Mouse (Mus musculus) heart, embryonic 12.5 days (tissue): ENCODE measurements around the gene Nckap5. TPM values are rescaled to one million over a fixed set of nuclear protein-coding genes. Genes with fewer than 3 reads are reported as not detected.

Experiments
- ATAC-seq: fragments of 200-750 bp; cut with Nextera tagmentation; 2 replicates; pipeline ENCODE4 v1.8.0; 2017; ENCODE audit warnings: moderate TSS enrichment, moderate library complexity; ENCODE audit not compliant: insufficient number of reproducible peaks, low FRiP score
- H3K27ac ChIP-seq: fragments of 300-500 bp; sonication (generic); 2 replicates; pipeline ENCODE4 v1.5.1; 2016; ENCODE audit warnings: mild to moderate bottlenecking, moderate library complexity; ENCODE audit not compliant: poor library complexity, severe bottlenecking
- H3K27me3 ChIP-seq: fragments of 300-500 bp; sonication (generic); replicated peaks from 2 replicates; pipeline ENCODE4 v1.6.1; 2016; ENCODE audit warnings: mild to moderate bottlenecking, moderate library complexity
- H3K36me3 ChIP-seq: fragments of 300-500 bp; sonication (generic); 2 replicates; pipeline ENCODE4 v1.6.1; 2016; ENCODE audit warnings: mild to moderate bottlenecking, moderate library complexity
- H3K4me1 ChIP-seq: fragments of 300-500 bp; sonication (generic); replicated peaks from 2 replicates; pipeline ENCODE4 v1.6.1; 2016; ENCODE audit warnings: mild to moderate bottlenecking
- H3K4me2 ChIP-seq: fragments of 300-500 bp; sonication (generic); 2 replicates; pipeline ENCODE4 v1.6.1; 2016; ENCODE audit warnings: mild to moderate bottlenecking, moderate library complexity
- H3K4me3 ChIP-seq: fragments of 300-500 bp; sonication (generic); 2 replicates; pipeline ENCODE4 v1.5.1; 2016; ENCODE audit warnings: mild to moderate bottlenecking
- H3K9ac ChIP-seq: fragments of 300-500 bp; sonication (generic); 2 replicates; pipeline ENCODE4 v1.6.1; 2016; ENCODE audit warnings: mild to moderate bottlenecking, moderate library complexity
- H3K9me3 ChIP-seq: fragments of 300-500 bp; sonication (generic); replicated peaks from 2 replicates; pipeline ENCODE4 v1.6.1; 2016; ENCODE audit warnings: mild to moderate bottlenecking, moderate library complexity
- WGBS: fragments of 180-500 bp; shearing (Covaris S2); methylation state at CpG from one replicate; pipeline ENCODE4 v1.1.7; 2016; 5-methylcytosine and 5-hydroxymethylcytosine counted together
- polyA plus RNA-seq: library from polyadenylated mRNA; unstranded; fragments of >200 nt; fragmentation: Nextera tagmentation; extraction: Ambion mirVana; gene quantifications from 2 replicates; pipeline ENCODE4 v1.2.1, GENCODE M21; 2016

Gene Nckap5
- polyA plus RNA-seq, 1 experiment from 2014 or later, result 3.8 TPM

DNA sequence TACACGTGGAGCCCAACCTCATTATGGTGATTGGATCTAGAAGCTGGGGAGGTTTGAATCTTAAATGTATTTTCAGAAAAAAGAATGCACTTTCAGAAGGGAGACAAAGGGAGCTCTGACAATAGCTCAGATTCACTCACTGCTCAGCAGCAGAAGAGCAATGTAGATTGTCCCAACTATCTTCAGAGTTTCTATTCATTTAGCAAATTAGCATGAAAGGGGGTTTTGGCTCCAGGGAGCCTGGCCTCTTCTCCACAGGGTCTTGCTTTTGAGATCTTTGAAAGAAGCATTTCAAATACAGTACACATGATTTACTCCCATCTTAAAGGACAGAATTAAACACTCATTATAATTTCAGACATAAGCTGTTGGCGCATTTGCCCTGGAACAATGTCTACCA is 662.5 kb downstream of the Nckap5 start:
- Histone ChIP-seq H3K9ac (no peak overlapping the region), H3K27me3 (no peaks in the 10 kb centered on the region), H3K4me2 (no peak overlapping the region), H3K4me1 (no peaks in the 10 kb centered on the region), H3K36me3 (no peaks in the 10 kb centered on the region), H3K9me3 (no peaks in the 10 kb centered on the region), H3K27ac (no peak overlapping the region), H3K4me3 (no peak overlapping the region)
- ATAC-seq, result no peak
- WGBS, result 61% methylated on average over 2 of the region's 2 CpGs

GRCm38 (mm10) chr1:126167546-126167945 is 663.1 kb downstream of the Nckap5 start:
- H3K4me1 ChIP-seq, result no peaks in the 10 kb centered on the region
- H3K36me3 ChIP-seq, result no peaks in the 10 kb centered on the region
- ATAC-seq, result no peak
- H3K4me2 ChIP-seq, result no peak overlapping the region
- H3K4me3 ChIP-seq, result no peak overlapping the region
- H3K27me3 ChIP-seq, result no peaks in the 10 kb centered on the region
- 67% methylated on average over 7 of the region's 7 CpGs for WGBS
- no peaks in the 10 kb centered on the region for H3K9me3 ChIP-seq
- no peak overlapping the region for H3K9ac ChIP-seq
- H3K27ac ChIP-seq, result no peak overlapping the region

- 84% methylated on average over 6 of the region's 6 CpGs for WGBS
- H3K9me3 ChIP-seq, result no peaks in the 10 kb centered on the region; the same call in 1 of the 2 replicates
Observed at GRCm38 (mm10) chr1:126159287-126159686, 671.3 kb downstream of the Nckap5 start.

DNA sequence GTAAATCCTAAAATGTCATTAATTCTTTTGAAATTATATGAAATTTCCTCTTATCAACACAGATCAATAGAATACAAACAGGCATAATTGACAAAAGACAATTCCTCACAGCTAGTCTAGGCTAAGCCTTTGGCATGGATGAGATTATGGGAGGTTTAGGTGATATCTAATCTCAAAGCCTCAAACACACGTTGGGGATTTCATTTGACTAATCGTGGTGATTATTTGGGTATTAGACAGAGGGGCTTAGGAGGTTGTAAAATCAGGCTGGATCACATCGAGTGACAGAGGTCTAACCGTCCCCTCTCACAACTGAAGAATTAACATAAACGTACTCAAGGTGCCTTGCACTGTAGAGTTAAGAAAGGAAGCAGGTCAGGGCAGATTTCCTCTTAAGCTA is 674.8 kb downstream of the Nckap5 start:
- 64% methylated on average over 5 of the region's 5 CpGs for WGBS
- Histone ChIP-seq H3K4me2 (no peak overlapping the region), H3K27me3 (no peaks in the 10 kb centered on the region), H3K36me3 (no peaks in the 10 kb centered on the region), H3K9me3 (no peaks in the 10 kb centered on the region; the same call in 1 of the 2 replicates), H3K4me1 (peaks cover 7% of the 10 kb centered on the region), H3K4me3 (no peak overlapping the region), H3K27ac (no peak overlapping the region), H3K9ac (no peak overlapping the region)
- ATAC-seq, result no peak

More at GRCm38 (mm10) chr1:126159287-126159686, 671.3 kb downstream of the Nckap5 start:
- H3K4me1 ChIP-seq, result no peaks in the 10 kb centered on the region
- no peak for ATAC-seq
- H3K27ac ChIP-seq, result no peak overlapping the region
- H3K27me3 ChIP-seq, result no peaks in the 10 kb centered on the region
- H3K4me3 ChIP-seq, result no peak overlapping the region
- no peak overlapping the region for H3K9ac ChIP-seq
- no peaks in the 10 kb centered on the region for H3K36me3 ChIP-seq
- no peak overlapping the region for H3K4me2 ChIP-seq

DNA sequence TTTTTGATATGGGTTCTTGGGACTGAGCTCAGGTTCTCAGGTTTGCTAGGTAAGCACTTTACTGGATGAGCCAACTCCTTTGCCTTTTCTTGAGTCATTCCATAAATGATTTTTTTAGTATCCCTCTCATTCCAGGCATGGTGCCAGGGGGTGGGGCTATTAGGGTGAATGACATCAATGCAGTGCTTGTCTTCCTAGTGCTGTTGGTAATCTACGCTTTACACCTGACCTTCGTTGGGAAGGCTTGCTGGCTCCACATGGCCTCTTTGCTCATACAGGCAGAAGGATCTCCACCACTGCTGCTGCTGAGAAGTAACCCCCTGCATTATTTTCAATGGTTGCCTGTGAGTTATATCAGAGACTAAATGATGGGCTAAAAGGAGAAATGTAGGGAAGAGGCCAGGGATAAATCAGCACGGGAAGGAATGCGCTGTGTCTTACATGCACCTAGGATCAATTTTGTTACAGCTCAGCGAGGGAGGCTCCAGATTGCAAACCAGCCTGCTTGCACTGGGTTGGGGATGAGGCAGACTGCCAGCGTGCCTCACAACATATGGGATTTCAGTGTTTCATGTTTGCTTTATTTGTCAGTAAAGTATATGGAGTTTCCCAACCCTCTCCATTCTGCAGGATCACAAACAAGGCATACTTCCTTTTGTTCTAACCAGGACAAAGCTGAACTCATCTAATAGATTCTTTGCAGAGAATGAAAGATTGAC is 676.9 kb downstream of the Nckap5 start:
- Histone ChIP-seq H3K4me1 (peaks cover 9% of the 10 kb centered on the region), H3K27ac (no peak overlapping the region), H3K9me3 (no peaks in the 10 kb centered on the region), H3K4me3 (no peak overlapping the region), H3K9ac (no peak overlapping the region), H3K36me3 (no peaks in the 10 kb centered on the region), H3K4me2 (no peak overlapping the region), H3K27me3 (no peaks in the 10 kb centered on the region)
- no peak for ATAC-seq
- 81% methylated on average over 6 of the region's 6 CpGs for WGBS

- no peak overlapping the region for H3K4me3 ChIP-seq
- H3K4me1 ChIP-seq, result peaks cover 9% of the 10 kb centered on the region
- WGBS, result 67% methylated on average over 6 of the region's 6 CpGs
- no peaks in the 10 kb centered on the region for H3K36me3 ChIP-seq
- H3K4me2 ChIP-seq, result no peak overlapping the region
- ATAC-seq, result no peak
- no peaks in the 10 kb centered on the region for H3K9me3 ChIP-seq
- no peak overlapping the region for H3K27ac ChIP-seq
- H3K27me3 ChIP-seq, result no peaks in the 10 kb centered on the region
- H3K9ac ChIP-seq, result no peak overlapping the region
Observed at GRCm38 (mm10) chr1:126152217-126152616, 678.4 kb downstream of the Nckap5 start.

GRCm38 (mm10) chr1:126149966-126150365 is 680.6 kb downstream of the Nckap5 start:
- H3K9ac ChIP-seq, result no peak overlapping the region
- no peak for ATAC-seq
- no peaks in the 10 kb centered on the region for H3K27me3 ChIP-seq

GRCm38 (mm10) chr1:126135717-126136116 is 694.9 kb downstream of the Nckap5 start:
- H3K4me3 ChIP-seq, result no peak overlapping the region
- no peaks in the 10 kb centered on the region for H3K4me1 ChIP-seq
- H3K27ac ChIP-seq, result no peak overlapping the region
- no peaks in the 10 kb centered on the region for H3K9me3 ChIP-seq
- ATAC-seq, result no peak
- no peaks in the 10 kb centered on the region for H3K27me3 ChIP-seq
- H3K36me3 ChIP-seq, result no peaks in the 10 kb centered on the region
- H3K4me2 ChIP-seq, result no peak overlapping the region
- no peak overlapping the region for H3K9ac ChIP-seq
- WGBS, result 72% methylated on average over 3 of the region's 3 CpGs

More at GRCm38 (mm10) chr1:126149966-126150365, 680.6 kb downstream of the Nckap5 start:
- H3K36me3 ChIP-seq, result no peaks in the 10 kb centered on the region
- H3K9me3 ChIP-seq, result no peaks in the 10 kb centered on the region
- peaks cover 9% of the 10 kb centered on the region for H3K4me1 ChIP-seq
- no peak overlapping the region for H3K4me3 ChIP-seq
- no peak overlapping the region for H3K27ac ChIP-seq
- no peak overlapping the region for H3K4me2 ChIP-seq

- ATAC-seq, result no peak
- WGBS, result 69% methylated on average over 2 of the region's 2 CpGs
- H3K36me3 ChIP-seq, result no peaks in the 10 kb centered on the region
- H3K4me3 ChIP-seq, result no peak overlapping the region
- H3K4me2 ChIP-seq, result no peak overlapping the region
- no peaks in the 10 kb centered on the region for H3K27me3 ChIP-seq
- no peaks in the 10 kb centered on the region for H3K4me1 ChIP-seq
- H3K9me3 ChIP-seq, result no peaks in the 10 kb centered on the region
- H3K27ac ChIP-seq, result no peak overlapping the region
- no peak overlapping the region for H3K9ac ChIP-seq
Observed at GRCm38 (mm10) chr1:126132316-126132715, 698.3 kb downstream of the Nckap5 start.

DNA sequence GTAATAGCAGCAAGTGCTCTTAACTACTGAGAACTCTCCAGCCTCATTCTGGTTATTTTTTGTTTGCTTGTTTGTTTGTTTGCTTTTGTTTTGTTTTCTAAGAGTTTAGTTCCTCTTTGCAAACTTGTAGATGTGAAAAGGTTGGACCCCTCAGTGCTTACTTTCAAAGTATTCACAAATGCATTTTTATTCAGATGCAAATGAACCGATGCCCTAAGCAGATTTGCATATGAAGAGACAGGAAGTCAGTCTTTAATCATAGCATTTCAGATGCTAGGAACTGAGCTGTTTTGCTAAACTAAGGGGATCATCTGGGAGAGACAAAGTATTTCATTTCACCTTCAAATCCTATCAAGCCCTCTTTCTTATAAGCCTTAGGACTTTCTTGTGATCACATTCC is 701.5 kb downstream of the Nckap5 start:
- Histone ChIP-seq H3K9ac (no peak overlapping the region), H3K4me3 (no peak overlapping the region), H3K36me3 (no peaks in the 10 kb centered on the region), H3K4me1 (no peaks in the 10 kb centered on the region), H3K27ac (no peak overlapping the region), H3K9me3 (no peaks in the 10 kb centered on the region), H3K4me2 (no peak overlapping the region), H3K27me3 (no peaks in the 10 kb centered on the region)
- 40% methylated on average over 1 of the region's 1 CpGs for WGBS
- ATAC-seq, result no peak

DNA sequence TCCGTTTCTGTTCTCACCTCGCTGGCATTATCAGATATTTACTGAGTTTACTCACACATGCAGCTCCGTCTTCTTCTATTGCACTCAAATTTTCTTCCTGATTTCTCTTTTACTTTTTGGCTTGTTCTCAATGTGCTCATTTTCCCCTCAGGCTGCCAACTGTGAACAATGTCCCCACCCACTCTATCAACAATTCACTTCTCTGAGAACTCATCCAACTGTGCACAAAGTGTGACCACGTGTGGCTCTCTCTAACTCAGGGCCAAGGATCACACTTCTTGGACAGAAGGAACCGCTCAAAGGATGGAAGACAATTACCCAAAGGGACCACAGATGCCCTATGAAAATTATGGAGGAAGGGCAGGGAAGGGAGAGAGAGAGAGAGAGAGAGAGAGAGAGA is 707.5 kb downstream of the Nckap5 start:
- WGBS, result 75% methylated on average over 5 of the region's 5 CpGs
- Histone ChIP-seq H3K36me3 (no peaks in the 10 kb centered on the region), H3K9me3 (no peaks in the 10 kb centered on the region), H3K4me1 (no peaks in the 10 kb centered on the region), H3K27me3 (no peaks in the 10 kb centered on the region), H3K4me3 (no peak overlapping the region), H3K9ac (no peak overlapping the region), H3K4me2 (no peak overlapping the region), H3K27ac (no peak overlapping the region)
- no peak for ATAC-seq

GRCm38 (mm10) chr1:126120506-126120905 is 710.1 kb downstream of the Nckap5 start:
- no peaks in the 10 kb centered on the region for H3K9me3 ChIP-seq
- H3K27me3 ChIP-seq, result no peaks in the 10 kb centered on the region
- no peaks in the 10 kb centered on the region for H3K36me3 ChIP-seq
- no peaks in the 10 kb centered on the region for H3K4me1 ChIP-seq
- no peak overlapping the region for H3K4me2 ChIP-seq
- 70% methylated on average over 8 of the region's 8 CpGs for WGBS
- ATAC-seq, result no peak
- no peak overlapping the region for H3K27ac ChIP-seq
- H3K9ac ChIP-seq, result no peak overlapping the region
- no peak overlapping the region for H3K4me3 ChIP-seq
